Mouse (Mus musculus) CH12.LX (cell line): ENCODE measurements at regions not wholly inside any gene's neighbourhood (a gene's known extent, or its start where the extent isn't known, plus 50 kb on each side); places are given as distances from the start of the nearest gene placed in this dataset.

Source experiments
- DNase-seq: peaks from one replicate; pipeline ENCODE4 v3.0.0-alpha.2; 2013; ENCODE audit errors: extremely low read depth
- H3K27ac ChIP-seq: 2 replicates; pipeline ENCODE4 v1.5.1; 2012; ENCODE audit warnings: low read depth, mild to moderate bottlenecking, control low read depth, moderate library complexity; ENCODE audit not compliant: insufficient read depth
- H3K27me3 ChIP-seq: replicated peaks from 2 replicates; pipeline ENCODE3; 2012; ENCODE audit warnings: inconsistent platforms
- H3K36me3 ChIP-seq, 2 experiments: replicated peaks in 1 of 2; 2 replicates each; pipeline versions ENCODE3 to v1.6.1; 2012; ENCODE audit warnings: inconsistent platforms in 1 of 2, low read length in 1 of 2, mild to moderate bottlenecking in 1 of 2, mixed read lengths in 1 of 2, moderate library complexity in 1 of 2; ENCODE audit not compliant: control insufficient read depth in 1 of 2, insufficient read depth in 1 of 2
- H3K4me1 ChIP-seq, 2 experiments: 2 replicates each; pipeline ENCODE4 v1.6.1; 2012; ENCODE audit warnings: inconsistent platforms in 1 of 2, moderate library complexity in 1 of 2; ENCODE audit not compliant: insufficient read depth in 2 of 2, control insufficient read depth in 1 of 2
- H3K4me2 ChIP-seq: 2 replicates; pipeline ENCODE4 v1.6.1; 2012; ENCODE audit warnings: low read depth, mild to moderate bottlenecking, control low read depth; ENCODE audit not compliant: poor library complexity, insufficient read depth, severe bottlenecking
- H3K4me3 ChIP-seq, 3 experiments: fragments of 150-350 bp in 1 of 3; sonication (generic) in 1 of 3; replicated peaks in 1 of 3; 2 replicates each; pipeline versions ENCODE3 to v1.5.1; 2011 to 2012; ENCODE audit warnings: low read depth in 2 of 3, low read length in 2 of 3, mild to moderate bottlenecking in 2 of 3, moderate library complexity in 2 of 3, control low read depth in 1 of 3, improper control_type of control experiment in 1 of 3, inconsistent platforms in 1 of 3, mixed read lengths in 1 of 3; ENCODE audit not compliant: poor library complexity in 1 of 3
- H3K79me2 ChIP-seq: replicated peaks from 2 replicates; pipeline ENCODE4 v1.6.1; 2012; ENCODE audit warnings: mild to moderate bottlenecking, moderate library complexity; ENCODE audit not compliant: control insufficient read depth, poor library complexity, insufficient read depth, severe bottlenecking; ENCODE audit errors: extremely low read depth
- H3K9ac ChIP-seq: 2 replicates; pipeline ENCODE4 v1.6.1; 2012; ENCODE audit warnings: low read depth, mild to moderate bottlenecking, control low read depth, moderate library complexity; ENCODE audit not compliant: insufficient read depth
- H3K9me3 ChIP-seq: replicated peaks from 2 replicates; pipeline ENCODE3; 2012; ENCODE audit warnings: low read length, inconsistent platforms, mixed read lengths
- BHLHE40 ChIP-seq: IDR thresholded peaks from 2 replicates; pipeline ENCODE4 v1.6.1; 2011; ENCODE audit warnings: mild to moderate bottlenecking, low read depth, low read length, improper control_type of control experiment
- CHD1 ChIP-seq: IDR thresholded peaks from 2 replicates; pipeline ENCODE4 v1.6.1; 2012; ENCODE audit warnings: low read depth, low read length, improper control_type of control experiment, inconsistent platforms
- CHD2 ChIP-seq: IDR thresholded peaks from 2 replicates; pipeline ENCODE4 v1.6.1; 2011; ENCODE audit warnings: low read length, improper control_type of control experiment
- E2F4 ChIP-seq: IDR thresholded peaks from 2 replicates; pipeline ENCODE4 v1.6.1; 2011; ENCODE audit warnings: low read depth, low read length, improper control_type of control experiment; ENCODE audit not compliant: insufficient replicate concordance
- ELF1 ChIP-seq: IDR thresholded peaks from 2 replicates; pipeline ENCODE4 v1.6.1; 2014; ENCODE audit warnings: low read depth, mild to moderate bottlenecking, inconsistent platforms, low read length, improper control_type of control experiment
- ETS1 ChIP-seq: conservative IDR thresholded peaks from 2 replicates; pipeline ENCODE4 v1.6.1; 2012; ENCODE audit warnings: low read depth, mild to moderate bottlenecking, inconsistent platforms, low read length, improper control_type of control experiment, moderate library complexity
- GABPA ChIP-seq: IDR thresholded peaks from 2 replicates; pipeline ENCODE4 v1.6.1; 2012; ENCODE audit warnings: low read depth, low read length, improper control_type of control experiment, inconsistent platforms; ENCODE audit not compliant: insufficient replicate concordance
- MXI1 ChIP-seq: IDR thresholded peaks from 2 replicates; pipeline ENCODE4 v1.6.1; 2011; ENCODE audit warnings: mild to moderate bottlenecking, low read depth, low read length, improper control_type of control experiment
- MYC ChIP-seq: IDR thresholded peaks from 2 replicates; pipeline ENCODE4 v1.6.1; 2011; ENCODE audit warnings: low read depth, mild to moderate bottlenecking, improper control_type of control experiment, low read length
- NELFE ChIP-seq: IDR thresholded peaks from 2 replicates; pipeline ENCODE4 v1.6.1; 2011; ENCODE audit warnings: low read depth, low read length, improper control_type of control experiment
- NRF1 ChIP-seq: IDR thresholded peaks from 2 replicates; pipeline ENCODE4 v1.6.1; 2014; ENCODE audit warnings: low read depth, mild to moderate bottlenecking, inconsistent platforms, low read length, improper control_type of control experiment, moderate library complexity
- POLR2AphosphoS2 ChIP-seq: IDR thresholded peaks from 2 replicates; pipeline ENCODE4 v1.6.1; 2011; ENCODE audit warnings: low read depth, low read length, improper control_type of control experiment
- SIN3A ChIP-seq: IDR thresholded peaks from 2 replicates; pipeline ENCODE4 v1.6.1; 2012; ENCODE audit warnings: low read length, improper control_type of control experiment, inconsistent platforms
- USF1 ChIP-seq: IDR thresholded peaks from 2 replicates; pipeline ENCODE4 v1.6.1; 2014; ENCODE audit warnings: low read depth, mild to moderate bottlenecking, inconsistent platforms, low read length, improper control_type of control experiment
- USF2 ChIP-seq: conservative IDR thresholded peaks from 2 replicates; pipeline ENCODE4 v1.6.1; 2011; ENCODE audit warnings: low read depth, low read length, improper control_type of control experiment
- ZC3H11A ChIP-seq: IDR thresholded peaks from 2 replicates; pipeline ENCODE4 v1.6.1; 2012; ENCODE audit warnings: low read depth, mild to moderate bottlenecking, inconsistent platforms, low read length, improper control_type of control experiment
- ZNF384 ChIP-seq: IDR thresholded peaks from 2 replicates; pipeline ENCODE4 v1.6.1; 2012; ENCODE audit warnings: low read depth, low read length, improper control_type of control experiment, inconsistent platforms
- dilution Hi-C: fragments of 300-500 bp; cut with MboI; formaldehyde crosslinking; loops from 2 replicates; pipeline ENCODE4 v1.14.3; 2020; ENCODE audit warnings: low sequenced_read_pairs; ENCODE audit not compliant: extremely low pct_unique_long_range_greater_than_20kb, extremely low pct_ligation_motif_present
- in situ Hi-C: fragments of 300-500 bp; cut with MboI; formaldehyde crosslinking; loops from 3 replicates; pipeline ENCODE4 v1.14.3; 2019; ENCODE audit warnings: low sequenced_read_pairs, low pct_ligation_motif_present, low pct_unique_long_range_greater_than_20kb, mixed read lengths

GRCm38 (mm10) chr13:53049176-53049575, 68.3 kb upstream of the Nfil3 start:
- dilution Hi-C loops (no loop called here), in situ Hi-C loops (no loop called here)
- TF ChIP-seq CHD1 (no peak), GABPA (no peak), NELFE (no peak), MXI1 (no peak), CHD2 (no peak), SIN3A (no peak), USF1 (no peak), NRF1 (no peak), ETS1 (no peak), ELF1 (no peak), BHLHE40 (no peak), ZNF384 (no peak), MYC (no peak), ZC3H11A (no peak), POLR2AphosphoS2 (no peak), E2F4 (no peak)
- Histone ChIP-seq H3K9ac (no peak overlapping the region), H3K36me3 (no peaks in the 10 kb centered on the region), H3K27me3 (no peaks in the 10 kb centered on the region), H3K27ac (no peak overlapping the region), H3K4me1 (peaks cover 6 to 48% of the 10 kb centered on the region in 2 experiments; a peak in 3 of 4 replicates), H3K4me2 (no peak overlapping the region), H3K9me3 (no peaks in the 10 kb centered on the region), H3K4me3 (no peak overlapping the region), H3K79me2 (no peaks in the 10 kb centered on the region)
- no peak for DNase-seq

DNA sequence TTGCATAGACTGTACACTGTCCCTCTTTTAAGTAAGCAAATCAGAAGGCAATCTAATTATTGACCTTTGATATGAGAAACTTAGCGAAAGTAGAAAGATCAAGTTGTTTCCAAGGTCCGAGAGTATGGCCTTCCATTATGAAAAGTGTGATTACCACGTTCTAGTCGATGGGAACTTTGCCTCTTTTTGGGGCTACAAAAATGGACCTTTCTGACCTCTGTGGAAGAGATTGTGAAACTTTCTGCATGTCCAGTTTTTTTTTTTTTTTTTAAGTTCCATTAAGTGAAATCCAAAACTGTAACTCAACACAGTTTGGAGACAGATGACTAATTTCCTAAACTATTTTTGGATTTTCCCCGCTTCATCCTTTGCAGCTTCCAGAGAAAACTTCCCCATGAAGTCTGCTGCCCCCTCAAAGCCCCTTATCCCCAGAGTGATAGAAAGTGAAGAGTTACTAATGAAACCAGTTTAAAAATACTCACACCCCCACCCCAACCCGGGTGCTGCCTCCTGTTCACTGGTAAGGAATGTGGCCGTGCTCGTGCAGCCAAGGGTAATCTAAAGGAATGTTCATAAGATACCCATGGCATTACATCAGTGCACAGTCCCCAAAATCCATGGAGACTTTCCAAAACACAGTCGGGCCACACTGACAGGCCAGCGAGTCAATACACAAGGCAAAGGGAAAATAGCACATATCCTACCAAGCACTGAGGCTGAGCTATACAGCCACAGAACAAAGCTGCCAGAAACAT, 52.5 kb upstream of the Nfil3 start:
- dilution Hi-C loops = no loop called here
- H3K4me1 ChIP-seq = peaks cover 0 to 5% of the 10 kb centered on the region in 2 experiments; a peak in 1 of 4 replicates
- no peaks in the 10 kb centered on the region for H3K79me2 ChIP-seq
- no peaks in the 10 kb centered on the region for H3K36me3 ChIP-seq
- H3K9ac ChIP-seq = no peak overlapping the region
- in situ Hi-C loops = no loop called here
- H3K27ac ChIP-seq = no peak overlapping the region
- H3K4me3 ChIP-seq = no peak overlapping the region
- DNase-seq = no peak
- peaks cover 13% of the 10 kb centered on the region for H3K9me3 ChIP-seq
- TF ChIP-seq USF2 = no peak
- TF ChIP-seq, all 38 proteins: peak for 0
- Histone ChIP-seq H3K27me3 (peaks cover 4% of the 10 kb centered on the region), H3K4me2 (no peak overlapping the region)
